Mouse (Mus musculus): ENCODE data around the gene Prkca.

Gene Prkca

DNA sequence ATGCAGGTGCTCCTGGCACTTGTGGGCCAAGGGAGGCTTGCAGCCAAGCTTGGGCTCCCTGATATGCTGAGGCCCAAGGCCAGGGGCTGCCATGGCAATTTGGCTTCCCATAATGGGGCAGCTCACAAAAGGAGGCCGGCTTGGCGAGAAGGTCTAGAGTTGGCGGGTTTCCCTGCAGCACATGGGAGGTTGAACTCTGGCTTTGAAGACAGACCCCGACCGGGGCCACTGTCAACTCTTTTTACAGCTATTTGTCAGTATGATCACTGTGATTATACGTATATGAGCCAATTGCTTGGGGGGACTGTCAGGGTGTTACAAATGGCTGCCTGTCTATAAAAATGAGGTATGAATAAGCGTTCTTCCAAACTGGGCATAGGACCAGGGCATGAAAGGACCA is 378.3 kb downstream of the Prkca start:
- CTCF ChIA-PET: no interaction called here

DNA sequence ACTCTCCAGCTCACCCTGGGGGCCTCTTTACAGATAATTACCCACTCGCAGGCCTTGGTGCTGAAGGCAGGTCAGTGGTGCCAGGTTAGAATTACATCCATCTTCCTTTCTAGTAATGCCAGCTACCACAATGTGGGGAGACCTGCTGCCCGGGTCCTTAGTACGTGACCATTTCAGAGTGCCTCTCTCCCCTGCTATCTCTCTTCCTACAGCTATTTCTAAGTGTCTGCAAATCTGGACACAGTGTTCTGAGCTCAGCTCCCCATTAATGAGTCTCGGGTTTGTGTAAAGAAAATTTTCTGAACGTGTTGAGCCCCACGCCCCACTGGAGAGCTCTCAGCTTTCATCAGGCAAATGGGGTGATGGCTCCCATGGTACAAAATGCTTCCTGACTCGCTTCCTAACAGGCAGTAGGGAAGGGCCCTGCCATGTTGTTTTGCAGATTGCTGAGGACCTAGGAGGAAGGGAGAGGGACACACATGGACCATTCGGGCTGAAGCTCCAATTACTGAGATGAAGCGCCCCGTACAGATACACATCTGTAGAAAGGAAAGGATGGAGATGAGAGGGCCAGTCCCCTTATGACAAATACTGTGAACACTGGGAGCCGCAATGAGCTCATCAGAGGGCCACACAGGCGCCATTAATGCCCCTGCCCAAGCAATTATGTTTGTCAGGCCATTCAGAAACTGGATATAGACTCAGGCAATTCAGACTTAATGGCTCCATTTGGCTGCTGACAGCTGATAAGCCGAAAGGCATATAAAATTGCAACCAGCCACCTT is 386.0 kb downstream of the Prkca start:
- CTCF ChIA-PET: no interaction called here

DNA sequence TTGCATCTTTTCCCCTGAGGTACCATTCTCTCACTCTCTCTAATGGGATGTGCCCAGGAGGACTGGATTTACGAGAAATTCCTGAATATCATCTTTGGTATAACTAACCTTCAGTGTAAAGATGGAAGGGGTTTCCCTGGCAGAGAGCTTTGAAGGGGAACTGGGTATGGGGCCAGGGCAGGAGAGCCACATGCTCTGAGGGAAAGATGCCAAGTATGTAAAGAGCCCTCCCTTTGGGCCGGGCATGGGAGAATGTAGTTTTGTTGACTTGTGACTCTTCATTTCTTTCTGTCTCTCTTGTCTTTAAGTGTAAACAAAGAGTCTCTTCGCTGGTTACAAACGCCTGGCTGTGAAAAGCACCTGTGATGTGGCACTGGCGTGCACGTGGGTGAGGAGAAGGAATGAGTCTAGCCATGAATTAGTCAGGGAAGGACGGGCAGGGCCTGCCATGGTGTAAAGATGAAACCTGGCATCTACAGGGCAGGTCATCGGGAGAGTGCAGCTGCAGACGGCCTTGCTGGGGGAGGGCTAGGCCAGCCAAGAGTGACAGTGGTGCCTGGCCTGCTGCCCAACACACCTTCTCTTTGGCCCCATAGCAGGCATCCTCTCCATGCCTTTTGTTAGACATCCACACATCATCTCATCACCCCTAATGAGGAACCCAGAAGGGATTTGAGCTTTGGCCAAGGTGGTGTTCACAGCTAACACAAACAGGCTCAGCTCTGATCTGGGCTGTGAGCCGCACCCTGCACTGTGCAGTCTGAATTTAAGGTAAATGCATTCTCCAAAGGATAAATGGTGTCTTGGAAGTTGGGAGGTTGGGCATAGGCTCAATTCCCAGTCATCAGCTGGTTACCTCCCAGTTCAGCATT is 388.3 kb downstream of the Prkca start:
- CTCF ChIA-PET: no interaction called here

DNA sequence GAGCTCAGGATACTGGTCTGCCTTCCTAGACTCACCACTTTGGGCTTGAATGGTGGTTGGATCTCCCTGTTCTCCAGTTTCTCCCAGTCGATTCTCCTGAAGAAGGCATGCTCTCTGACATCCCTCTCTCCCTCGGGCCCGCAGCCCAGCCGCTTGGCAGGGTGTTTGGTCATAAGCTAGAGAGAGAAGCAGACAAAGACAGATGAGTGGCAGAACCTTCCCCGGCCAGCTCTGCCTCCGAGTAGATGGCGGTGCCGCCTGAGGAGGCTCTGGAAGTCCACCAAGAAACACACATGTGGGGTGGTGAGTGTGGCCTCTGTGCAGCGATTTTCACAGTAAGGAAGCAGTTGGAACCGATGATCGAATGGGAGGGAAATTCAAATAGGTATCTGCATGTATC is 392.3 kb downstream of the Prkca start:
- CTCF ChIA-PET: no interaction called here

DNA sequence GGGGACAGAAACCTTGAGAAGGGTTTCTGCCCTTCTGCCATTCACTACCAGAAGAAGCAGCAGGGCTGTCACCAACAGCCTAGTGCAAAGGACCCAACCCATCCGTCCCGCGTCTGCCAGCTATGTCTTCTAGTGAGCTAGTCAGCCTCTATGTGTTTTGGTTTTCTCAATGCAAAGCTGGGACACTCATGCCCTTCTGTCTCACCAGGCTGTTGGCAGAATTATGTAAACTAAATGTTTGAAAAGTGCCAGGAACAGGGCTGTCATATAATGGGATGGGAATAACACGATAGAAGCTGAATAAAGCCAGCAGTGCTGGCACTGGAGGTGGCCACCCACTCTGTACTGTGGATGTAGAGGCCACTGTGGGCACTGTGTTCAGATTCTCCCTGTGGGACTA is 393.1 kb downstream of the Prkca start:
- CTCF ChIA-PET: no interaction called here

DNA sequence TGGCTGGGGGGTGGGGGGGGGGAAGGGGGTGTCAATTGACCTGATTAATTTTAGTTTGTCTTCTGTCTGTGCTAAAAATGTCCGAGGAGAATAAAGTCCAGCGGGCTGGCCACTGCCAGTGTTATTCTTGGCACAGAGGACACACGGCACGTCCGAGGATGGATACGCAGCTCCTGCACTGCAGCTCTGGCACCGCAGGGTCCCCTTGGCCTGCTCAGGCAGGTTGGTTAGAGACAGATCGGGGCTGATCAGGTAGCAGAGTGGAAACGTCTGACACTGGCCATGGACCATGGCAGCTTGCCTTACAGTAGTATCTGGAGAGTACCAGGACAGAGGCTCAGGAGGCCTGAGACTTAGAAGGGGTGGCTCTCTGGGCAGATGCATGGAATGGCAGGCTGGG is 393.5 kb downstream of the Prkca start:
- CTCF ChIA-PET: no interaction called here

DNA sequence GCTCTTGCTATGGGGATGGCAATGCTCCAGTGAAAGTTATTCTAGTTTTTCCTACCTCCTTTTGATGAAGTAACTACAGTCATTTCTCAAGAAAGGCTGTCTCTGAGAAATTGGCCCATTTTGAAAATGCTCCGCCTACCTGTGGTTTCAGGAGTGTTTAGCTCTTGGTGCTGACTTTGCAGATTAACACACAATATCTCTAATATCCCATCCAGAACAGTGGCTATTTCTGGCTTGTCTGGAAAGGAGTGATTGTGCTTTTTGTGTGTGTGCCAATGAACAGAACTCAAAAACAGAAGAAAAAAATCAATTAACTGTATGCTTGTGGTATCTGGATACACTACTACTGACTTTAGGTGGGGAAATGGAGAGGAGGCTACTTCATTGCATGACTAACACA is 395.8 kb downstream of the Prkca start:
- CTCF ChIA-PET: no interaction called here

DNA sequence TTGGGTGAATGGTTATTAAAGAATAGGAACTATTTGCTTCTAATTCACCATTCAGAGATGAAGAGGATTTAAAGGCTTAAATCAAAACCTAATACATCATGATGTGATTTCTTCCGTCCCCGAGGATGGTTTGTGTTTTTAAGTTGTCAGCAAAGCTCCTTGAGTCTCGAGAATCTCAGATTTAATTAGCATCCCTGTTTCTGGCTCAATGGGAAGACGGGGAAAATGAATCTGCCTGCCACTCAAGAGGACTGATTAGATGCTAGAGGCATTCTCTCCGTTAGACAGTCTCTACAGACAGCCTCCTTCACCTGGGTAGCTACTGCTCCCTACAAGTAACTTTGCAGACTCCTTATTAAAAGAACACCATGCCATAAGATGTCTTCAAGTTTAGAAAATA is 396.9 kb downstream of the Prkca start:
- CTCF ChIA-PET: no interaction called here

DNA sequence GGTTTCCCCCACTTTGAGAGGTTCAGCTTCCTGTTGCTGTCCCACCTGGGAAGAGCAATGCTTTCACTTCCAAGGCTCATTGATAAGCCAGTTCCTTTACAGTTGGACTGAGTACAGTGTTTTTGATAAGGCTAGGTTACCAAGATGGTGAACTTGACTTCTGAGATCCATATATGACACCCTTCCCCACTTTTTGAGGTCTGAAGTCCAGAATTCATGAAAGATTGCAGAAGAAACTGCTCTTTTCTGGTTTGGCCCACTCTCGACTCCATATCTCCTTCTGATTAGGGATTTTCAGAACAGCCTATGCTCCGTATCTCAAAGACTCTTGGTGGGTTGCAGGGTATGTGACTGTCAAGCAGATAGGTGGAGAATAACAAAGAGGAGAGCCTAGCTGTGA is 406.8 kb downstream of the Prkca start:
- CTCF ChIA-PET: no interaction called here

DNA sequence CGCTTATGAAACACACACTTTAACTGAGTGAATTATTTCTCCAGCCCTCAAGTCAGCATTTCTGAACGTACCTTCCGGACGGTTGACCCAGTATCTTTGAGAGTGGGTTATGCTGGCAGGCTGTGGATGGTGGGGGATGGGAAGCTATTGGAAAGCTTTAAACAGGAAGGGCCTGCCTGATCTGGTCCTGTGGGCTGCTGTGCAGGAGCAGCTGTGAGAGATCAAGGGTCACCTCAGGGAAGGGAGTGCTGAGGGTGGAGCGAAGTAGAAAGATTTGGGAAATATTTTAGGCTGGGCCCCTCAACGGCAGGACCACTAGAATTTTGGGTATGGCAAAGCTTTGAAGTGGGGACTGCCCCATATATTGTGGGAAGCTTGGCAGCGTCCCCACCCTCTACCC is 412.0 kb downstream of the Prkca start:
- CTCF ChIA-PET: no interaction called here

DNA sequence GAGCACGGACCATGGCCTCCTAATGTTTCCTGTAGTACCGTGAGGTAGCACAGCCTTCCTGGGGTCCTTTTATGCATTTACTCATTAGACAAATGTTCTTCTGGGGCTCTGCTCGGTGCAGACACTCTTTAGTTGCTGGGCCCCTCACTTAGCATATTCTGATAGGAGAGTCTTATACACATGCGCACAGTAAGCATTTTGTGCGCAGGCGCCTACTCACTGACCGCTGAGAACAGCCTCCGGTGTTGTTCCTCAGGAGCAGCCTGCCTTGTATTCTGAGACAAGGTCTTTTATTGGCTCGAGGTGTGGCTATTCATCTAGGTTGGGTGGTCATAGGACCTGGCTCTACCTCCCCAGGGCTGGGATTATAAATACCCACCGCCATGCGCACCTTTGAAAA is 412.4 kb downstream of the Prkca start:
- CTCF ChIA-PET: no interaction called here

DNA sequence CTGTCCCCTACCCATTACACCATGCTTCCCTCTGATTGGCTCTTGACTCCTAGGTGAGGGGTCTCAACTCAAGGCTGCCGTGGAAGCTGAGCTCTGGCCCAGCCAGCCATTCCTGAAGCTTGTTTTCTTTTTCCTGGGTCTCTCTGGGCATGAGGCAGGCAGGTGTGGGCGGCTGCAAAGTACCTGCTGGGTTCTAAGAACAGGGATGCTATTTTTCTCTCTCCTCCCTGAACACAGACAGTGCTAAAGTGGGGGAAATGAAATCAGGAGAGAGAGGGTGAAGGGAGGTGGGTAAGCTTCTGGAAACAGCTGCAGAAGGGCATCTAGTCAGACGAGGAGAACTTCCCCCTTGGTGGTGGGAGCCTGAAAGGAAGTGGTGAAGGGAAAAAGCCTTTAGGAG is 414.0 kb downstream of the Prkca start:
- CTCF ChIA-PET: no interaction called here

DNA sequence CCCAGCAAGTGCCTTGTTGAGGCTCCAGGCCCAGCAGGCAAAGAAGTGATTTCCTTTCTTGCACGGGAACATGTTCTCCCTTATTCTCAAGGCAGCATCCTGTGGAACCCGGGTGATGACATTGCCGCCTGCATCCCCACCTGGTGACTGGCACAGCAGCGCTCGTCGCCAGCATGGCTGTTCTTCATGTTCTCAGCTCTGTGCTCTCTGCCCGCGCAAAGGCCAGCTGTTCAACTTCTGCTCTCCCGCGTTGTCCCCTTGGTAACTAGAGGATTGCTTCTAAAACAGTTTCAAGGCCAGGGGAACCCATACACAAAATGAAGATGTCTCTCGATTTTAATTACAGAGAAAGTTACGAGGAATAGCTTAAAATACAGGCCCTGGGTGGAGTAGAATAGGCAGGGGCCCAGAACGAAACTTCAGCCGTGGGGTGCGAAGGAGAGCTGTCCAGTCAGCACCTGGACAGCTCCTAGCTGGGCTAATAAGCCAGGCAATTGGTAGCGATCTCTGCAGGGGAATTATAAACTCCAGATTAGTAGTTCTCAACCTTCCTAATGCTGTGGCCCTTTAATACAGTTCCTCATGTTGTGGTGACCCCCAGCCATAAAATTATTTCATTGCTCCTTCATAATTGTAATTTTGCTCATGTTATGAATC is 423.7 kb downstream of the Prkca start:
- CTCF ChIA-PET: no interaction called here

DNA sequence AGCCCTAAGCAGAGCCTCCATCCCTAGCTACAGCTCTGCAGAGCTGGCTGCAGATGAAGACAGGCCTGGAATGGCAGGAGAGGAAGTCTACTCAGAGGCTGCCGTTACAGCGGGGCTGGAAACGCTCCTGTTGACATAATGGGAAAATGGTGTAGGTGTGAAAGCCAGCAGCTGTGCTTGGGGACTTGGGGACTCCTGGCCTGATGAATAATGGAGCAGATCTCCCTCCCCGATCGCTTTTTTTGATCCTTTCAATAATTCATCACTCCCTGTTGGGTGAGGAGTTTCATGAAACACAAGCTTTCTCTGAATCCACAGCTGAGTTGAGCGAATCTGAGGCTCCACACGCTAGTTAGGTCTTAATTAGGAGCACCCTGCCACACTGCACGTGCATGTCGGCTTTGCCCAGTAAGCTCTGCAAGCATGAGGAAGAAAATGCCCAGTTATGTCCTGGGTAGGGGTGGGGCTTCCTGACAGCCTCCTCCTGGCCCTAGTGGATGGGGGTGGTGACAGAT is 425.9 kb downstream of the Prkca start:
- CTCF ChIA-PET: interaction anchor here (0.7 kb wide), 1 partner anchor 66 kb away, joined by 4 read pairs; no protein-coding TSS in a partner anchor

DNA sequence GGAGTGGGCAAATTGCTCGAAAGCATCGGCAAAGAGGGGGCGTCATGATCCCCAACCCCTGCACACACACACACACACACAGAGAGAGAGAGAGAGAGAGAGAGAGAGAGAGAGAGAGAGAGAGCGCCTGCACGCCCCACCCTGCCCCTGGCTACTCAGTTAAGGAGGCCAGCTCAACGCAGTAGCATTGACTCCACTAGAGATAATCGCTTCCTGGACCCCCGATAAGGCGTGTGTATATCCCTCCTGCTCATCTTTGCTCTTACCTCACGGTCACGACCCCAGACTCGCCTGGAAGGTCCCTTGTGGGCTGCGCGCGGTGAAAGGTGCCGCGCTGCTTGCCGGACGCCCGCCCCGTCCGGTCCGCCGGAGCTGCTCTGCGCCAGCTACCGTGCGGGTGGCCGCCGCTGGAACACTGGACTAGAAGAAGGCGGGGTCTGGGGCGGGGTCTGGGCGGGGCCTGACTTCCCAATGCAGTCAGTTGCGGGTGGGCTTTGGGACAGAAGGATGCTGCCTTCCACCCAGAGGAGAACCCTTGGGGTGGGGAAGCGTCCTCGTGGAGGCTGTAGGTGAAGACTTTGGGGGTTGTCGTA is 429.0 kb downstream of the Prkca start, which contains the start of gene Cacng5:
Cacng5 (minus strand) TSS at position 422 of the 593 bp plus-strand sequence.
- CTCF ChIA-PET: no interaction called here

DNA sequence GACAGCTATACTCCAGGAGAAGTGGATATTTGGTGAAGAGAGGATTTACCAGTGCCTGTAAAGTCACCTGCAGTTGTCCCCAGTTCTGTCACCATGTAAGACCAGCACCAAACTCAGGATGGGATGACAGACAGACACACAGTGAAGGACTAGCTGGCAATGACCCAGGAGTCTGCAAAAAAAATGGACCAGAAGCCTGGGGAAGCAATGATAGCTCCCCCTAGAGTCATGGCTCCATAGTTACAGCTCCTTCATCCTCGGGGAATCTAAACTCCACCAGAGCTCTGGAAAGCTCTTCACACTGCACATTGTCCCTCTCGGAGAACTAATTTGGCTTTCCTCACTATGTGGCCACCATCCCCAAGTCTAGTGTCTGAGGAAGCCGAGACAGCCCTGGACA is 430.4 kb downstream of the Prkca start:
- CTCF ChIA-PET: no interaction called here

DNA sequence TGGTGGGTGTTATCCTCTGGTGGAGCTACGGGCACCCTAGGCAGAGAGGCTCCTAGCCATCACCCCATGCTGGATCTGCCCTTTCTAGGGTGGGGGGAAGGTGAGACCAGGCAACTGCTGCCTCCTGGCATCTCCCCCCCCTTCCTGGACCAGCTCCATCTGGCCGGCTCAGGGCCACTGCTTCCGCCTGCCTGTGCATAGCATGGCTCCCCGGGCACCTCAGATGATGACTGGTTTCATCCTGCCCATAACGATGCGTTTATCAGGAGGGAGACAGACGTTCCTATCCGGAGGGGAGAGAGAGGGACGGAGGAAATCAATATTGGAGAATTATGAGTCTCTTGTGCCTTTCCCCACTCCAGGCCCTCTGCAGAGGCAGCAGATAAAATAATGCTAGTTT is 438.4 kb downstream of the Prkca start:
- CTCF ChIA-PET: no interaction called here

DNA sequence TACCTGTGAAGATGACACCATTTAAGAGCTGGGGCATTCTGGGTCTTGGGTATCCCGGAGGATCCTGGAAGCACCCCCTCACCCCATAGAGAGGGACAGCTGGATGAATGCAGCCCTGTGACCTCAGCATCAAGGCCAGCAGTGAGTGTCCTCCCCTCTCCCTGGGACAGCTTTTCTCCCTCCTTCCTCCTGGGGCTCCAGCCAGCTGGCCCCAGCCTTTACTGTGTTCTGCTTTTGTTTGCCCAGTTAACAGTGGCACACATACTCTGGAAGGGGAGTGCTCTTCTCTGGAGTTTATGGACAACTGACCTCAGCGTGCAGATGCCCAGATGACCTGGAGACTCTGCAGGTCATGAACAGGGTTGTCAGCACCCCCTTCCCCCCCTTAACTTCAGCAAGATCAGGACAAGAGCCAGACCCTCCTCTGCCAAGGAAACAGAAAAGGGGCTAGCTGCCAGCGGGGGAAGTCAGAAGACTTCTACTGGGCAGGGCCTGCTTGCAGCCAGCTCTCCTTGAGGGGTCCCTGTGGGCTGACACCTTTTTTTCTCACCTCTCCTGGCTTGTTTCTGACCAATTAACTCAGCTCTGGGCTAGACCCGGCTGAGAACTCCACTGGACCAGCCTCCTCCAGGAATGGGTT is 439.6 kb downstream of the Prkca start:
- CTCF ChIA-PET: no interaction called here

DNA sequence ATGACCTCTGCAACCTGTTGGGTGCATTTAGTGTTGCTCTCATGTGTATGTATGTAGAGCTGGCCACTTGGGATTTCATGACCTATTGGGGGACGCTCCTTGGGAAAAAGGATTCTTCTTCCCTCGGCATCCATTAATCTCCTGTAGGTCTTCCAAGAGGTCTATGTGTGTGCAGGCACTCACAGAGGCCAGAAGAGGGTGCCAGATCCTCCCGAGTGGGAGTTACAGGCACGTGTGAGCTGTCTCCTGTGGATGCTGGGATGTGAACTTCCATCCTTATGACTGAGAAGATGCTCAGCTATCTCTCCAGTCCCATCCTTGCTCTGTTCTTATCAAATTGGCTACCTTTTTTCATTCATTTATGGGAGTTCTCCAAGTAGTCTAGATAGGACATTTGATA is 443.3 kb downstream of the Prkca start:
- CTCF ChIA-PET: no interaction called here

DNA sequence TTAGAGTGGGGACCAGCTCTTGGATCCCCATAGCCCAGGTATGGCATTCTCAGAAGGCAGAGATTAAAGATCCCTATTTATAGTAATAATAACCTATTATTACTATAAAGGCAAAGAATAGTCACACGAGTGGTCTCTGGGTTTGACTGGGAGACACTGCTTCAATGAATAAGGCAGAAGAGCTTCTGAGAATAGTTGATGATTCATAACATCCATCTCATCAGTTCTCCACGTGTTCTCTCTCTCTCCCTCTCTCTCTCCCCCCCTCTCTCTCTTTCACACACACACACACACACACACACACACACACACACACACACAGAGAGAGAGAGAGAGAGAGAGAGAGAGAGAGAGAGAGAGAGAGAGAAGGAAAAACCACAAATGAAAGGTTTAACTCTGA is 445.0 kb downstream of the Prkca start:
- CTCF ChIA-PET: no interaction called here

DNA sequence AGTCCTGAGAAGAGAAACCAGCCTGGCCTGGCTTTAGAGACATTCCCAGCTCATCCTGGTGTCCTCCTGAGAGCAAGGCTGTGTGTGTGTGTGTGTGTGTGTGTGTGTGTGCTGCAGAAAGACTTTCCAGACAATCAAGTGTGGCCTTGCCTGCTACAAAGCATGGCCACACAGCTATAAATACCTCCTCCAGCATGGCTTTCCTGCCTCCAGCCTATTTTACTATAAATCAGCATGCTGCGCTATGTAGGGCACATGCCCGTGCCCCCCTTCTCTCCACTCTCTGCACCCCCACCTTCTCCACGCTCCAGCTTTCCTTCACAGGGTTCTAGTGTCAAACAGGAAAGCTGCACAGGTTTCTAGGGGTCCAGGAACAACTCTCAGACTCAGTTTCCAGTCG is 448.1 kb downstream of the Prkca start:
- CTCF ChIA-PET: no interaction called here

DNA sequence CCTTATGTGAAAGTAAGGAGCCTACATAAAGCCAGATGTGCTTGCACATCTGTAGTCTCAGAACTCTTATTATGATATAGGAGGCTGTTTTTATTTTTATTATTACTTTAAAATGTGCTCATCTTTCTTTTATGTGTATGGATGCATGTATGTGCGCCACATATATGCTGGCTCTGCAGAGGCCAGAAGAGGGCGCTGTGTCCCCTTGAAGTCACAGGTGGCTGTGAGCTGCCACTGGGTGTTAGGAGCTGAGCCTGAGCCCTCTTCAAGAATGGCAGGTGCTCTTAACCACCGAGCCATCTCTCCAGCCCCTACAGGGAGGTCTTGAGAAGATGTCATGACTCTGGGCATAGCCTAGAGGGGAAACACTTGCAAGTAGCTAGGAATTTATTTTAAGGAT is 452.4 kb downstream of the Prkca start:
- CTCF ChIA-PET: interaction anchor here (0.5 kb wide), 1 partner anchor 1776 kb away, joined by 11 read pairs; no protein-coding TSS in a partner anchor

Measured in spleen, embryonic (tissue).